Mouse (Mus musculus) neural tube, embryonic 12.5 days (tissue): Measurements from ENCODE around the gene Gm20547. TPM values are rescaled to one million over a fixed set of nuclear protein-coding genes. Genes with fewer than 3 reads are reported as not detected.

Experiments used
- ATAC-seq: fragments of 200-750 bp; cut with Nextera tagmentation; 2 replicates; pipeline ENCODE4 v1.8.0; 2017; ENCODE audit warnings: low read depth, mild to moderate bottlenecking, moderate TSS enrichment, moderate library complexity; ENCODE audit not compliant: low FRiP score
- H3K27ac ChIP-seq: fragments of 300-500 bp; sonication (generic); 2 replicates; pipeline ENCODE4 v1.5.1; 2016
- H3K27me3 ChIP-seq: fragments of 300-500 bp; sonication (generic); replicated peaks from 2 replicates; pipeline ENCODE4 v1.6.1; 2016; ENCODE audit warnings: mild to moderate bottlenecking
- H3K36me3 ChIP-seq: fragments of 300-500 bp; sonication (generic); 2 replicates; pipeline ENCODE4 v1.6.1; 2016; ENCODE audit warnings: mild to moderate bottlenecking
- H3K4me1 ChIP-seq: fragments of 300-500 bp; sonication (generic); 2 replicates; pipeline ENCODE4 v1.6.1; 2016
- H3K4me2 ChIP-seq: fragments of 300-500 bp; sonication (generic); replicated peaks from 2 replicates; pipeline ENCODE4 v1.6.1; 2016; ENCODE audit warnings: mild to moderate bottlenecking
- H3K4me3 ChIP-seq: fragments of 300-500 bp; sonication (generic); 2 replicates; pipeline ENCODE4 v1.5.1; 2016
- H3K9ac ChIP-seq: fragments of 300-500 bp; sonication (generic); 2 replicates; pipeline ENCODE4 v1.6.1; 2016; ENCODE audit warnings: mild to moderate bottlenecking
- H3K9me3 ChIP-seq: fragments of 300-500 bp; sonication (generic); 2 replicates; pipeline ENCODE4 v1.6.1; 2016; ENCODE audit warnings: mild to moderate bottlenecking
- WGBS: fragments of 180-500 bp; shearing (Covaris S2); methylation state at CpG from one replicate; pipeline ENCODE4 v1.1.7; 2016; 5-methylcytosine and 5-hydroxymethylcytosine counted together
- polyA plus RNA-seq: library from polyadenylated mRNA; unstranded; fragments of >200 nt; fragmentation: Nextera tagmentation; extraction: Ambion mirVana; gene quantifications from 2 replicates; pipeline ENCODE4 v1.2.1, GENCODE M21; 2016

Gene Gm20547
- polyA plus RNA-seq, 1 experiment from 2014 or later, result not detected

GRCm38 (mm10) chr17:34894801-34895530, 13.1 kb upstream of the Gm20547 start:
- peak overlapping the region; percentile 98 for H3K4me2 ChIP-seq
- peak; percentile 34; the same call in 1 of the 2 replicates for ATAC-seq
- WGBS, result 6% methylated on average over 51 of the region's 51 CpGs
- H3K9me3 ChIP-seq, result no peaks in the 10 kb centered on the region
- H3K4me1 ChIP-seq, result peaks cover 41% of the 10 kb centered on the region
- peak overlapping the region; percentile 84 for H3K27ac ChIP-seq
- peak overlapping the region; percentile 95 for H3K9ac ChIP-seq
- H3K36me3 ChIP-seq, result peaks cover 8% of the 10 kb centered on the region; the same call in 1 of the 2 replicates
- H3K27me3 ChIP-seq, result no peaks in the 10 kb centered on the region
- H3K4me3 ChIP-seq, result peak overlapping the region; percentile 88

DNA sequence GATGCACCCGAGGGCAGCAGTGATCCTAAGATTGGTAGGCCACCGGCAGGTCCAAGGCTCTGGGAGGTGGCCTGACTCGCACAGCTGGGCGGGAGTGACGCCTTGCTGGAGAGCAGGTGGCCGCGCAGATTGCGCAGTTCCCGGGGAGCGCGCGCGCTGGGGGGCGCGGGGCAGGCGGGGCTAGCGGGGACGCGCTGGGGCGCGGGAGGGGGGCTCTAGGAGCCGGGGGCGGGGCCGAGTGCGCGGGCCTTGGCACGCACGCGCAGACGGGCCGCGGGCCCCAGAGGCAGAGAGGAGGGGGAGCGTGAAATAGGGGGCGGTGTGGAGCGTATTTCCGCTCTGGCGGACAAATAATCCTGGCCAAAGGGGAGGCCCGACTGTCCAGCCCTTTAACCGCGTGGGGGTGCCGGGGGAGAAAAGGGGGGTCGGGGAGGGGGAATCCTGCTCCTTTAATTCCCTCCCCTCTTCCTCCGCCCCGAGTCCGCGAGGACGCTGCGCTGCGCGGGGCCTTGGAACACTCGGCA, 12.3 kb upstream of the Gm20547 start:
- H3K4me1 ChIP-seq, result peaks cover 37% of the 10 kb centered on the region
- no peaks in the 10 kb centered on the region for H3K27me3 ChIP-seq
- peak overlapping the region; percentile 98 for H3K4me2 ChIP-seq
- peak overlapping the region; percentile 88 for H3K4me3 ChIP-seq
- peak overlapping the region; percentile 95 for H3K9ac ChIP-seq
- H3K36me3 ChIP-seq, result peaks cover 8% of the 10 kb centered on the region; the same call in 1 of the 2 replicates
- no peaks in the 10 kb centered on the region for H3K9me3 ChIP-seq
- peak; percentile 85 for ATAC-seq
- WGBS, result under 1% methylated on average over 42 of the region's 51 CpGs
- peak overlapping the region; percentile 84 for H3K27ac ChIP-seq

GRCm38 (mm10) chr17:34893072-34893824, 11.4 kb upstream of the Gm20547 start:
- ATAC-seq, result no peak
- Histone ChIP-seq H3K4me3 (no peak overlapping the region), H3K27me3 (no peaks in the 10 kb centered on the region), H3K4me2 (peak overlapping the region; percentile 98), H3K9me3 (no peaks in the 10 kb centered on the region), H3K36me3 (peaks cover 8% of the 10 kb centered on the region; the same call in 1 of the 2 replicates), H3K27ac (0 out of 2 replicates have a peak overlapping the region, but pooled peaks have one; percentile 1), H3K9ac (0 out of 2 replicates have a peak overlapping the region, but pooled peaks have one; percentile 95), H3K4me1 (peaks cover 37% of the 10 kb centered on the region)
- WGBS, result 65% methylated on average over 12 of the region's 12 CpGs

- H3K27ac ChIP-seq, result no peak overlapping the region
- no peak overlapping the region for H3K4me2 ChIP-seq
- H3K27me3 ChIP-seq, result no peaks in the 10 kb centered on the region
- H3K4me3 ChIP-seq, result no peak overlapping the region
- no peaks in the 10 kb centered on the region for H3K9me3 ChIP-seq
- peaks cover 7% of the 10 kb centered on the region; the same call in 1 of the 2 replicates for H3K36me3 ChIP-seq
- WGBS, result 95% methylated on average over 2 of the region's 2 CpGs
- H3K4me1 ChIP-seq, result peaks cover 21% of the 10 kb centered on the region
- no peak overlapping the region for H3K9ac ChIP-seq
- ATAC-seq, result no peak
Observed at GRCm38 (mm10) chr17:34891377-34891776, 9.5 kb upstream of the Gm20547 start.

DNA sequence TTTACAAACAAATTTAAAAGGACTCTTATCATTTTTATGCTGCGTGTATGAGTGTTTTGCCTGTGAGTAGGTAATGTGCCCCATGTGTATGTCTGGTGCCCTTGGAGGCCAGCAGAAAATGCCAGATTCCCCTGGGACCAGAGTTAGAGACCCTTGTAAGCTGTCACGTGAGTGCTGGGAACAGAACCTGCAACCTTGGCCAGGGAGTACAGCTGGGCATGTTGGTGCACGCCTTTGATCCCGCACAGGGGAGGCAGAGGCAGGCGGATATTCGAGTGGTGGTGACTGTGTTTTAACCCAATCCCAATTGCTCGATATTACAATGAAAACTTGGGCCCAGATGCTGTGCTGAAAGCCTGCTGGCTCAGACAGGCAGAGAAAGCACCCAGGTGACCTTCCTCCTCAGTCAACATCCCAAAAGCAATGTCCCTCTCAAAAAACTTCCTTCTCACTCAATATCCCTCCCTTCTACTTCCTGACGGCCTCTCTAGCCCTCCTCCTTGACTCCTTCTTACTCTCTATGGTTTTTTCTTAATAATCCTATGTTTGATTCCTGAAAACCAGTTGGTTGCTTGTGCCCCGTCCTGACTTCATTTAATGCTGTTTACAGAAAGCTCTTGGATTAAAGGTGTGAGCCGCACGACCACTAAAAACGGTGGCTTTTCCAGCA, 8.4 kb upstream of the Gm20547 start:
- no peak overlapping the region for H3K4me3 ChIP-seq
- no peak overlapping the region for H3K9ac ChIP-seq
- no peak for ATAC-seq
- no peak overlapping the region for H3K4me2 ChIP-seq
- H3K4me1 ChIP-seq, result peaks cover 10% of the 10 kb centered on the region
- H3K27me3 ChIP-seq, result no peaks in the 10 kb centered on the region
- WGBS, result 88% methylated on average over 12 of the region's 12 CpGs
- H3K27ac ChIP-seq, result no peak overlapping the region
- no peaks in the 10 kb centered on the region for H3K9me3 ChIP-seq
- no peaks in the 10 kb centered on the region for H3K36me3 ChIP-seq

- no peak for ATAC-seq
- Histone ChIP-seq H3K4me2 (no peak overlapping the region), H3K27ac (no peak overlapping the region), H3K4me3 (no peak overlapping the region), H3K36me3 (no peaks in the 10 kb centered on the region), H3K4me1 (no peaks in the 10 kb centered on the region), H3K9ac (no peak overlapping the region), H3K9me3 (no peaks in the 10 kb centered on the region), H3K27me3 (no peaks in the 10 kb centered on the region)
- 89% methylated on average over 5 of the region's 5 CpGs for WGBS
Observed at GRCm38 (mm10) chr17:34887942-34888341, 6.1 kb upstream of the Gm20547 start.

GRCm38 (mm10) chr17:34885615-34886014, 3.8 kb upstream of the Gm20547 start:
- WGBS, result 84% methylated on average over 3 of the region's 3 CpGs
- Histone ChIP-seq H3K27ac (no peak overlapping the region), H3K27me3 (peaks cover 8% of the 10 kb centered on the region), H3K4me1 (no peaks in the 10 kb centered on the region), H3K36me3 (no peaks in the 10 kb centered on the region), H3K4me3 (no peak overlapping the region), H3K9ac (no peak overlapping the region), H3K9me3 (no peaks in the 10 kb centered on the region), H3K4me2 (no peak overlapping the region)
- ATAC-seq, result no peak

DNA sequence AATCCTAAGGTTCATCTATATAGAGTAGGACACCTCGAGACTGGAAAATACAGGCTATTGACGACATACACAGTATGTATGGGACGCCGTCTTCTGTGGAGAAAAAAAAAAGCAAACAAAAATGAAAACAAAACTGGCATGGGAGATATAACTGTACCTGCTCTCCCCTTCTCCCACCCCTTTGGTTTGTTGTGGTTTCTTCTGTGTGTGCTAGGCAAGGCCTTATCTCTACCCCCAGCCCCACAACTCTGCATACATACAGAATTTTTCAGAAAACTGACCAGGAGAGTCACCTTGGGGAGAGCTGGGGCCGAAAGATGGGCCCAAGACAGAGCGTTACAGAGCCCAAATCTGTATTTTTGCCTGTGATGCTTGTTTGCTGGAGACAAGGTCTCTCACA, 2.9 kb upstream of the Gm20547 start:
- no peak overlapping the region for H3K9ac ChIP-seq
- H3K27ac ChIP-seq, result no peak overlapping the region
- ATAC-seq, result no peak
- H3K36me3 ChIP-seq, result no peaks in the 10 kb centered on the region
- H3K9me3 ChIP-seq, result no peaks in the 10 kb centered on the region
- no peaks in the 10 kb centered on the region for H3K4me1 ChIP-seq
- H3K4me3 ChIP-seq, result no peak overlapping the region
- WGBS, result 87% methylated on average over 6 of the region's 6 CpGs
- H3K4me2 ChIP-seq, result no peak overlapping the region
- peaks cover 8% of the 10 kb centered on the region for H3K27me3 ChIP-seq

DNA sequence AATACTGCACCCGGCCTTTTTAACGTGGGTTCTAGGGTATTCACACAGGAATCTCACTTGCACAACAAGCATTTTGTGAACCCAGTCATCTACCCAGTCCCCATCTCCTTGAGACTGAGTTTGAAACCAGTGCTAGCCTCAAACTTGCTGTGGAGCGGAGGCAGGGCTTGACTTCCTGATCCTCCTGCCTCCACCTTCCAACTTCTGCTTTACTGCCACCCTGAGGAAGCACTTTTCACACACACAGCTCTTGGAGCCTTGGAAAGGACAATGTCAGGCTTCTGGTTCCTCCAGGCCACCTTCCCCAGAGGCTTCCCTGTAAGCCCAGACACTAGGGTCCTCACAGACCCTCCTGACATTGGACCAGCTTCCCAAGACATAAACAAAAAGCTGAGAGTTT, 1.5 kb upstream of the Gm20547 start:
- Histone ChIP-seq H3K4me1 (no peaks in the 10 kb centered on the region), H3K9me3 (no peaks in the 10 kb centered on the region), H3K27me3 (peaks cover 8% of the 10 kb centered on the region), H3K27ac (no peak overlapping the region), H3K36me3 (no peaks in the 10 kb centered on the region), H3K9ac (no peak overlapping the region), H3K4me3 (no peak overlapping the region), H3K4me2 (no peak overlapping the region)
- 66% methylated on average over 3 of the region's 3 CpGs for WGBS
- no peak for ATAC-seq

DNA sequence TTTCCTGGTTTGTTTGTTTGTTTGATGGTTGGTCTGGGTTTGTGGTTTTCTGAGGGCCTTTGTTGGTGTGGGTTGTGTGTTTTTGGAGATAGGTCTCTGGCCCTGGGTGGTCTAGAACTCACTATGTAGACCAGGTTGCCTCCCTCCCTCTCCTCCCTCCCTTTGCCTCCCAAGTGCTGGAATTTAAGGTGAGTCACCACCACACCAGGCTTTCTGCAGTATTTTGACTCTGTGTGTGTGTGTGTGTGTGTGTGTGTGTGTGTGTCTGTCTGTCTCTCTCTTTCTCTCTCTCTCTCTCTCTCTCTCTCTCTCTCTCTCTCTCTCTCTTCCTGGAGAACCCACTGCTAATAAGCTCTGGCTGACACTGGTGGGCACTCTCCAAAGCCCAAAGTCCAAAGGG, 676 bp downstream of the Gm20547 start:
- Histone ChIP-seq H3K4me1 (no peaks in the 10 kb centered on the region), H3K27ac (no peak overlapping the region), H3K27me3 (peaks cover 8% of the 10 kb centered on the region), H3K9ac (no peak overlapping the region), H3K4me2 (no peak overlapping the region), H3K36me3 (no peaks in the 10 kb centered on the region), H3K9me3 (no peaks in the 10 kb centered on the region), H3K4me3 (no peak overlapping the region)
- no peak for ATAC-seq

GRCm38 (mm10) chr17:34879336-34879879, 2.4 kb downstream of the Gm20547 start, which contains the start of gene Zbtb12:
Gene Zbtb12 (plus strand): TSS chr17:34879483.
- Histone ChIP-seq H3K9ac (no peak within 1 kb of the TSS), H3K4me2 (no peak within 1 kb of the TSS), H3K27me3 (peaks cover 8% of the 10 kb centered on the region), H3K36me3 (no peaks in the 10 kb centered on the region), H3K4me1 (no peaks in the 10 kb centered on the region), H3K4me3 (no peak within 1 kb of the TSS), H3K9me3 (no peaks in the 10 kb centered on the region), H3K27ac (no peak within 1 kb of the TSS)
- no peak for ATAC-seq
- WGBS, result 73% methylated on average over 11 of the region's 11 CpGs

DNA sequence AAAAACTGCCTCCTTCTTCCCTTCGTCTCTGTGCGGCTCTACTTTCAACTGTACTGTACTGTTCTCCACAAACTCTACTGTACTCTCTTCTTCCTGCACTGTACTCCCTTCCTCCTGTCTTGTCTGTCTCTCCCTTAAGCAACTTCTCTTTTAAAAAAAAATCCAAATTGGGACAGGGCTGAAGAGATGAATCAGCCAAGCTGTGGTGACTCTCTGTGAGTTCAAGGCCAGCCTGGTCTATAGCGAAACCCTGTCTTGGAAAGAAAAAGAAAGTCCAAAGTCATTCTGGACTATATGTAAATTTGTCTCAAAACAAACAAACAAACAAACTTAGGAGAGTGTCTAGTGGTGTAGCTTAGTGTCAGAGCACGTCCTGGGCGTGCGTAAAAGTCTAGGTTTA, 7.5 kb downstream of the Gm20547 start:
- Histone ChIP-seq H3K36me3 (no peaks in the 10 kb centered on the region), H3K9me3 (no peaks in the 10 kb centered on the region), H3K27ac (no peak overlapping the region), H3K4me3 (no peak overlapping the region), H3K27me3 (no peaks in the 10 kb centered on the region), H3K4me1 (no peaks in the 10 kb centered on the region), H3K4me2 (no peak overlapping the region), H3K9ac (no peak overlapping the region)
- ATAC-seq, result no peak
- 94% methylated on average over 6 of the region's 6 CpGs for WGBS
